Mouse (Mus musculus) thymus, postnatal 14 days (tissue): ENCODE data around the gene AC153137.1.
"Not testable (repeated sequence)": the region's sequence is repeated elsewhere in the genome, so short reads cannot be mapped to it uniquely, and the experiment has no call there.

Experiments used
- DNase-seq: peaks from one replicate; pipeline ENCODE4 v3.0.0; 2021

The AC153137.1 gene

DNA sequence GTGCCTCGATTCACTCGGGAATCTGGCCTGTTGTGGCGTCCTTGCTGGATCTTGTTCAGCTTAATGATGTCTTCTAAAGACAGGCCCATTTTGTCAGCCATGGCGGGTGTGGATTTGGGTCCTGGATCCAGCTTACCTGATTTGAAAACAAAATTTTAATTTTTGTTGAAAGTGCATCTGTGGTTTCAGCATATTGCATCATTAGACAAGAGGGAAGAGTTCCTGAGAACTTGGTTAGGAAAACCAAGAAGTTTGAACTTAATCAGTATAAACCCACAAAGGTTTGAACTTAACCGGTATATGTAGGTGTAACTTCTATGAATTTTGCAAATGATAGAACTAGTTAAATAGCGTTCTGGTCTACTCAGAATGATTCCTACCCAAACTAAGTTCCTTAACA lies at the start of gene AC153137.1:
AC153137.1 (minus strand) TSS at position 101 of the 400 bp plus-strand sequence.
- not testable (repeated sequence) for DNase-seq

DNA sequence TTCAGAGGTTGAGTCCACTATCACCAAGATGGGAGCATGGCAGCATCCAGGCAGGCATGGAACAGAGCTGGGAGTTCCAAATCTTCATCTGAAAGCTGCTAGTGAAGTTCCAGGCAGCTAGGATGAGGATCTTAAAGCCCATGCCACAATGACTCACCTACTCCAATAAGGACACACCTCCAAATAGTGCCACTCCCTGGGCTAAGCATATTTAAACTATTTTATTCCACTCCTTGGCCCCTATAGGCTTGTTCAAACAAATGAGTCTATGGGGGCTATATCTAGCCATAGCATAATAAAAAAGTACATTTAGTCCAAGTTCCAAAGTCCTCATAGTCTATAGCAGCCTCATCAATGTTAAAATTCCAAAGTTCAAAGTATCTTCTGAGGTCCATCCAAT lies 45.4 kb upstream of the AC153137.1 start:
- DNase-seq: no peak

DNA sequence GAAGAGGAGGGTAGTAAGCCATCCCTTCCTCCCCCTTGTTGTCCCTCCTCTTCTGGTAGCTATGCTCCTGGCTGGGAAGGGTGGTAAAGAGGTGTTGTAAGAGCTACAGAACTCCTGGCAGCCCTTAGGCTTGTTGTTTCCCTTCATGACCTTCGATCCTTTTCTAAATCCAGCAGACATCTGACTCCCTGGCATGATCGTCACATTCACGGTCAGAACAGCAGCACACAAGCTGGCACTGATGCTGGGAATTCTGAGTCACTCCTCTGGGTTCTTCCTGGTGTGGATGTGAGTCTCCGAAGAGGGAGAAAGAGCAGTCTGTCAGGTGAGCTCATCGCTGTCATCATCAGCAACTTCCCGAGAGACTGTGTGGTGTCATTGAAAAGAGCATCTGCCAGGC lies 41.5 kb upstream of the AC153137.1 start:
- no peak for DNase-seq

DNA sequence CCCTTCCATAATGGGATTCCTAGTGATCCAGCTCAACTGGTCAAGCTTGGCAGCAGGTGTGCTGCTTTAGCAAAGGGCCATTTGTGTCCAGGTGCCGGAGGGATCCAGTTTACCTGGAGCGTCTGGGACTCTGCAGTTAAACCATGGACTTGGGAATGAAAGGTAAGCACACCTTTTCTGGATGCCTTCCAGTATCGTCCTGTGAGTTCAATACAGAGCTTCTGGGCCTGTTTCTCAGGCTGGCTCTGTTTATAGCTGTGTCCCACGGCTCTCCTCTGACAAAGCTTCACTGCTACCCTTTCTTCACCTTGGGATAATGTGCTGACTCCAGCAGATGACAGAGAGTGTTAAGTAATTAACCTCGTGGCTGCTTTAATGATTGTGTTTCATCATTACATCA lies 39.6 kb upstream of the AC153137.1 start:
- DNase-seq: no peak

DNA sequence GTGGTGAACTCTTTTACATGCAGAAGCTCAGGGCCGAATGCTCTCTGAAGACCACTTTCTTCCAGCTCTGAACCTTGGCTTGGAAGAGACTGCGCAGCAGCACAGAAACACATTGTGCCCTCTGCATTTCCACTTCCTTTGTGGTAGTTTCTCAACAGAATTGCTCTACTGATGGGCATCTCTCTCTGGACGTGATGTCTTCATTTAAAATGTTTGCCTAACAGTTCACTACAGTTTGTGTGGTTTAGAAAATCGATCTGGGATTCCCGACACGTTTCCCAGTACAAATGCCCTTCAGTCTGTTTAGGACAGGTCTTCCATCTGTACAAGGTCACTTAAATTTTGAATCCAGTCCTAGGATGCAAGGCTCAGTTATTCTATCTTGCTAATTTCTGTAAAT lies 38.3 kb upstream of the AC153137.1 start:
- DNase-seq: no peak

DNA sequence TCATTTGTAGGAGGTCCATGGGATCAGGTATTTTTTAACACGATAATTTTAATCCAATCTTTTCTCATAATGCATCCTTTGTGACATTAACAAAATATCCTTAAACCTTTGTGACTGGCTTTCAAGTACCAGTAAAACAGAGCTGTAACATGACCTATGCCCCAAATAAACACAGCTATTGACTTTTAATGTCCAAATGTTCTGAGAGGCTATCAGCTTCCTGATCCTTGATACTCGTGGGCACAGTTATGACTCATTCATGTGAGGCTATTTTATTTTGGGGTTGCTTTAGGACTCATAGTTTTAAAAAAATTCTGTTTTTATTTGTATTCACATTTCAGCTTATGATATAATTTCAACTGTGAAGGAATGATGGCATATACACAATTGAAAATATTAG lies 37.5 kb upstream of the AC153137.1 start:
- no peak for DNase-seq

DNA sequence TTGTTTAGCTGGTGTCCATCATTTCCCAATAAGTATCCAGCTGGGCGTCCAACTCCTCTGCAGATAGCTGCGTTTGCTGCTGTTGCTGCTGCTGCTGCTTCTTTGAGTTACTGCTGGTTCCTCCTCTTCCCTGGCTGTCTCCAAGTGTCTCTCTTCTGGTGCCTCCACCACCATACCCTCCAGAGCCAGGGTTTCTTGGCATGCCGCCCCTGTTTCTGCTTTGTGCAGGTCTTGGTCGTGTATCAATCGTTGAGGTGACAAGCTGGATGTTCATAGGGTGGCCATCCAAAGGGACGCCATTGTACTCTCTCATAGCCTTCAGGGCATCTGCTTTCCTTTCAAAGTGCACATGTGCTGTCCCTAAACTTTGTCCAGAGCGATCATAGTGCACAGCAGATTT lies 529 bp downstream of the AC153137.1 start:
- DNase-seq: not testable (repeated sequence)

DNA sequence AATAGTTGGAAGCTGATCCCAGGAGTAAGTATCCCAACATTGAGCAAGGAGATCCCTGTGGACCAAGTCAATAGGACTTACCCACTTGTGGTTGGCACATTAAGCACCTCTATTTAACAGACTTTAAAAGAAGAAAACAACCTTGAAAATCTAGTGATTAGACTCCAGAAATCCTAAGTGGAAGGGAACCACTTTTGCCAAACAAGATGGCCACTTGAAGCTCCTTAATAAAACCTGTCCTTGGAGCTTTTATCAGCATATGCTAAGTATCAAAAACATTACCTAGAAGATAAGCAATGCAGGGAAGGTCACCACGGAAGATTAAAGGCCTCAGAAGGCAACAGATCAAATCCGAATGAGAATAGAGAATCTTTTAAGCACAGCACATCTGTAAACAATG lies 26.0 kb downstream of the AC153137.1 start:
- DNase-seq: no peak

DNA sequence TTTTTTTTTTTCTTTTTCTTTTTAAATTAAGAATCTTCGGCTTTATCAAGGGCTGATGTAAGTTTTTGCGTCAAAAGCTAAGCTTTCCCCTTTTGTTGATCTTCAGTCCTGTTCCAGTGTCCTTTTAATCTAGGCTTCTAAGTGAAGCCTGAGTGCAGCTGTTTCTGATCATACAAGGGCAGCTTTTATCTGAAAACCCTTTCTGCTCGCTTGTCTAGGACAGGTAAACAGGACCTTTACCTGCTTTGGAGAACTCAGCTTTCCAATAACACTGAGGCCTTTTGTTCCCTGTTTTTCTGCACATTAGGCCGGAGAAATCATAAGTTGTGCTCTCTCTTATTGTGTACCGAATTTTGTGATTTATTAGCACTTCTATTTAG lies 27.3 kb downstream of the AC153137.1 start:
- DNase-seq: no peak

DNA sequence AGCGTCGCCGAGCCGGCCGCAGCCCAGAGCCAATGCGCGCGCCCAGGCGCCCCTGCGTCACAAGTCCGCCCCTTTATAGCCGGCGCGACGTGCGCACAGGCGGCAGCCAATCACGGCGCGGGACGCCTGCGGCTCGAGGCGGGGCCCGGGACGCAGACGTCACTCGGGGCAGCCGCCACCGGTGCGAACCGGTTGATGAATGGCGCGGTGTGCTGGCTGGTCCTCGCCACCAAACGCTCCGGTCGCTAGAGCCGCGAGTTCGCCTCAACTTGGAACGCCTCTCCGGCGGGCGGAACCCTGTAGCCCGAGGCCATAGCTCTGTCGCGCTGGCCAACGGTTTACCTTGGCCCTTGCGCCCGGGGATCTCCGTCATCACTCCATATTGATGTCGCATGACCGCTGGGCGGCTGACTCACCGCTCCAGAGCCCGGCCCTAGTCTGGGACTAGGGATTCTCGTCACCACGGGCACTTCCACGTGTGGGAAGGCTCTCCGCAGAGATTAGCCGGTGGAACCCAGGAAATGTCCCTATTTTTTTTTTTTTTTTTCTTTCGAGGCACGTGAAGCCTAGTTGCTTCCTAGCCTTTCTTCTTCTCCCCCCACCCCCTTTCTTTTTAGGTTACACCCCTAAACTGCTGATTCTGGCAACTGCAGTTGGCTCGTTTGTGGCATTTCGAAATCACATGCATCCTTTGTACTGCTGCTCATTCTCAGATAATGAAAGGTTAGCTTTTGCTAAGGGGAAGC lies 27.9 kb downstream of the AC153137.1 start:
- DNase-seq: peak; percentile 97

DNA sequence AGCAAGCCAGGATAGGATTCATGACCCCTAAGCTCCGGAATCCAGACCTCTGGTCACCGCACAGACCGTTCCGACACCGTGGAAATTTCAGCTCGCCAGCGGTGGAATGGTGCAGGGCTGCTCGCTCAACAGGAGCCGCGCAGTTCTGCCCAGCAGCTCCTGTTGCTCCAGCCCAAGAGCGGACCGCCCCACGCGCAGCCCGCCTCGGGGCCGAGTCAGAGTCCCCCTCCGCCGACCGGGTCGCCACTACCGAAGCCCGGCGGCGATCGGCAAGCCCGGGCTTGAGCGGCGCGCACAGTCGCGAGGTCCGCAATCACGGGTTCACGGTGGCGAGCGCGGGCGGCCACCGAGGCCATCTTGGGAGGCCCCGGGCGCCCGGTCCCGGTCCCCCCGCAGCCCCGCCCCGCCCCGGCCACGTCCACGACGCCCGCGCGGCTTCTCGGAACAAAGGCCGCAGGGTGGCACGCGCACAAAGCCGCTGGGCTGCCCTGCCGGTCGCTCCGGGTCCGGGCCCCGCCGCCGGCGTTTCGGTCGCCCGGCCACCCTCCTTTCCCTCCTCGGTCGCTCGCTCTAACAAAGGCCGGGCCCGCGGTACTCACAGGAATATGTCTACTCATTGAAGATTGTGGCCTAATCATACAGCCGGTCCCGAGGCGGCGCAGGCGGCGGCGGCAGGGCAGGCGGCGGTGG lies 28.7 kb downstream of the AC153137.1 start:
- DNase-seq: peak; percentile 63

DNA sequence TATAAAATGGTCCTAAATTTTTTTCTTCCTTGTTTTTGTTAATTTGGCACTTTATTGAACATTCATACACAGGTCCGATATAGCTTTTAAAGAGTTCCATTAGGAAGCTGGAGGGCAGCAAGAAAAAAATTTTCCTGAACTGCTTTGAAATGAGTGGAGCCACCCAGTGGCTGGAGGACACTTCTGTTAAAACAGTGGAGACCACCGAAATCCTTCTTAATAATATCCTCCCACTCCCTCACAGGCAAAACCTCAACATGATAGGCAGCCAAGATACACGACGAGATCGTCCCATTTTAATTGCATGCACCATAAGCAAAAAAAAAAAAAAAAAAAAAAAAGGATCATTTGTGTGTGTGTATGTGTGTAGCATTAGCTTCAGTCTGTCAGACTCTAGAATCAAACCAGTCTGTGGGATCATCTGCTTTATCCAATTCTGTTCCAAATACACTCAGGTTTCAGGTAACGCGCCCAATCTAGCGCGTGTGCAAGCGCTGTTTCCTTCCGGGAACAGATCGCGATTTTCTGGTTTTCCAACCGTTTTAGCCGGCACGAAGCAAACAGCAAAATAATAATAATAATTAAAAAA lies 29.3 kb downstream of the AC153137.1 start:
- DNase-seq: peak; percentile 34

DNA sequence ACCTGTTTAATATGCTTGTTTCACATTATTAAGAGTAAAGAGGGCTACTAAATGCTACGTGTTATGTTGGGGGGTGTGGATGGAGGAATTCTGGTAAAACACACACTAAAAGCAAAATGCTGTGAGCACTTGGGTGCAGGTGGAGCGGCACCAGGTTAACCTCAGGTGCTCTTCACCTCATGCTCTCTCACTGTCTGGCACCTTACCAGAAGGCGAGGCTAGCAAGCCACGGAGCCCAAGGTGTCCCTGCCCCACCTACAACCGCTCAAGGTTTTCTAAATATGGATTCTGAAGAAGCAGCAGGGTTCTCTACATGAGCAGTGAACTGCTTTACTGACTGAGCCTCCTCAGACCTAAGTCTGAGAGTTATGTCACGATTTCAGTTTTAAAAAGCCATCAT lies 32.6 kb downstream of the AC153137.1 start:
- DNase-seq: no peak

DNA sequence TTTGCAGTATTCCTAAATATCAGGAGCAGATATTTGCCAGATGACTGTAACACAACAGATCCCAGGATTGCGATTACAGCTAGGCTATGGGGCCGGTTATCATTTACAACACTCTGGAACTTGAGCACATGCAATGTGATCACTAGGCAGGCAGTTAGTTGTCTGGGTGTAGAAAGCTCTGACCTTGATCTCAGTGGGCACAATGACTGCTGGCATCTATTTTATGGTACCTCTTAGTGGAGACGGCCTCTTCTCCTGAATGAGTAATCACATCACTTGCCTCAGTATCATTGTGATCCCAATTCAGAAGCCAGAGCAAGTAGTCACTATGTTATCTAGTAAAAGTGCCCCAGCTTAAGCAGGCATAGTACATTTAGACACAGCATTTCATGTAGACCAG lies 37.2 kb downstream of the AC153137.1 start:
- DNase-seq: no peak

DNA sequence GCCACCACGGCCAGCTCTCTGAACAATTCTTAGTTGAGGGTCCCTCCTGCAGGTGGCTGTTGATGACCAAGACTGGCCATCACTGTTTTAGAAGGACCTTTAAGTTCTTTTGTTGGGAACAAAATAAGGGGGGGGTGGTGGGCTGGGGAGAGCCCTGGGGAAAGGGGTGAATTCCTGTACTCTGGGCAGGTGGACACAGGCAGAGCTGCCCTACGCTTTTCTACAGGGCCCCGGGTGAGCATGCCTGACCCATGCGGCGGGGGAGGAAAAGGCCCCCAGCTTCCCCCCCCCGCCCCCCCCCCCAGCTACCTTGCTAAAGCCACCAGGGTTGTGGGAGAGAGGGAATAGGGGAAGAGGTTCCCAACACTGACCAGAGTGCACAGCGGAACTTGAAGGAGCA lies 39.4 kb downstream of the AC153137.1 start:
- DNase-seq: no peak

DNA sequence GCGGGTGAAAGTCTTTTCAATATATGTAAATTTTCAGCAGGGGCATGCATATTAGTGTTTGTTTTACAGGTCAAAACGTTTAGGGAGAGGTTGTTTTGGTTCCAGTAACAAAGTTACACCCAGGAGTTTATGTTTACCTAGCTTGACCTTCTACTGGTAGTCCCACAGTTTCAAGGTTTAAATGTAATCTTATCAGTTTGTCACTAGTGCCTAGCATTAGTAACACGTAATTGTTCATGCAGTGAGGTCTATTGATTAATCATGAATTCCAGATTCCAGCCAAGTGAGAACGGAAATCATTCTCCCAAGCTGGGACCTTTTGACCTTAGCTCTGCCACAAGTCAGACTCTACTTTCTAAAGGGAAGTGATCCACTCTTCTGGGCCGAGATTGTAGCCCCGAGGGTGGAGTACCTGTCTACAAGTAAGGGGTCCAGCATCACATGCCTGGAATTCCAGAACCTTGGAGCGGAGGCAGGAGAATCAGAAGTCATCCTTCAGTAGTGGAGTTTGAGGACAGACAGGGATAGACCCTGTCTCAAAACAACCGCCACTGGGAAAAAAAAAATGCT lies 40.3 kb downstream of the AC153137.1 start:
- DNase-seq: no peak

DNA sequence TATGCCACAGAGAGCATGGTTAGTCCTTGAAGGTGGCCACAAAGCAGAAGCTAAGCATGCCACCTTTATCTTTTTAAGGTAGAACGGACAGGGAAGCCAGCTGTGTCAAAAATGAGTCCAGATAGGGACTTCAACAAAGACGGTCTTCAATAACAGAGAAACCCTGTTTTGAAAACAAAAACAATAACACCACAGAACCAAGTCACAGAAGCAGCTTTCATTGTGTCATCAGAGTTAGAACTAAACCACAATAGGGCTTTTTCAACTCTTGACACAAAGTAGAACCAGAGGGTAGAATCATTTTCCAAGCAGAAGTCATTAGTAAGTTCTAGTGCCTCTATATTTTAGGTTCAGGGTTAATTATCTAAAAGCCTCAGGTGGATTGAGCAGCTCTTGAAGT lies 41.3 kb downstream of the AC153137.1 start:
- no peak for DNase-seq

DNA sequence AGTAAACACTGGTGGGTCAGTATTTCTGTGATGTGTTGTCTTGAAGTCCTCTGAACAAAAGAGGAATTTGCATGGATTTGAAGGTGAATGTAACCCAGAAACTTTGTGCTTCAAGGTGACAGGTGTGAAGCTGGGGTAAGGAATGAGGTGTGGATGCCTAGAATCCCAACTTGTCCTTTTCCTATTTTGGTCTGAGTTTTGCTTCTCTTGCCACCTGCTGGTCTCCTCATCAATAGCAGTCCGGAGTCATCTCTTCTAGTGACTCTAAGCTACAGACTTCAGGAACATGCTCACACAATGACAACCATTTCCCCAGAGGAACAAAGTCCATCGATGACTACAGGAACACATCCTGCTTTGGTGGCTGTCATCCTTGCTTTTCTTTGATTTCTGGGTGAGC lies 46.9 kb downstream of the AC153137.1 start:
- DNase-seq: no peak

DNA sequence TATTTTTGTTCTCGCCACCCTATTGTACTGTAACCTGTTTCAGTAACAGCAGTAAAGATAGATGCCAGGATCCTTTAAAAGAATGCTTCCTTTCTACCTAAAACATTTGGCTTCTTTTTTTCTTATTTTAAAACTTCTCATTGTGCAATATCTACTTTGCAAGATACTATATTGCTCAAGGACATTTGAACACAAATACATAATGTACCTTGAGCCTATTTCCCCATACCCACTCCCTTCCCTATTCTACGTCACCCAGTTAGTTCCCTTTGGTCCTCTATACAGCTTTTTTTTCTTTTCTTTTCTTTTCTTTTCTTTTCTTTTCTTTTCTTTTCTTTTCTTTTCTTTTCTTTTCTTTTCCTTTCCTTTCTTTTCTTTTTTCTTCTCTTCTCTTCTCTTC lies 47.6 kb downstream of the AC153137.1 start:
- no peak for DNase-seq
